Mouse (Mus musculus) kidney, adult 2 months (tissue): Measurements from ENCODE around the gene Dcaf1.

Source experiments
- CTCF ChIP-seq: fragments of 200-500 bp; conservative IDR thresholded peaks from 2 replicates; pipeline ENCODE4 v1.5.1; 2011; ENCODE audit warnings: low read depth, mild to moderate bottlenecking, control low read depth, low read length, moderate library complexity, mixed read lengths; ENCODE audit not compliant: insufficient read depth, insufficient read length
- POLR2A ChIP-seq: fragments of 200-500 bp; IDR thresholded peaks from one replicate; pipeline ENCODE4 v1.6.1; 2011; ENCODE audit warnings: low read depth, low read length, control low read depth

DNA sequence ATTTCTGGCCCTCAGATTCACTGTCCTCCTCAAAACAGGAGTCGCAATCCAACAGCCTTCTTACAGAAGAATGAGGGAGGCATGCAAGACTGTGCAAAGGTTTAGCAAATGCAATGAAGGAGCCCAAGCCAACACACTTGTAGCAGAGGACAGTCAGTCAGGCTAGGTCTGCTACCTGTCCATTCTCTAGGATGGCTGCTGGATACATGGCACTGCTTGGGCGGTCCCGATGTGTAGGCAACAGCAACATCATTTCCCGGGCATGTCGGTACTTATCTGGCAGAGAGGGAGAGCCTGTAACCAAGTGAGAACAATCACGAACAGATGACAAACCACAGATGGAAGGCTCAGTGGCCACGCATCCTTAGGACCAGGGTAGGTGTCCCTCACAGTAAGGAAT lies 79.9 kb downstream of the Dcaf1 start:
- TF ChIP-seq CTCF (no peak), POLR2A (no peak)
